Mouse (Mus musculus) heart, adult 2 months (tissue): ENCODE measurements around the gene Psmd5.
"Not testable (repeated sequence)": the region's sequence is repeated elsewhere in the genome, so short reads cannot be mapped to it uniquely, and the experiment has no call there.

Source experiments
- CTCF ChIP-seq: fragments of 200-600 bp; IDR thresholded peaks from 2 replicates; pipeline ENCODE4 v1.8.1; 2022; ENCODE audit warnings: antibody characterized with exemption, mild to moderate bottlenecking, moderate library complexity
- EP300 ChIP-seq: fragments of 200-500 bp; IDR thresholded peaks from 2 replicates; pipeline ENCODE4 v1.6.1; 2011; ENCODE audit warnings: low read depth, low read length, control low read depth; ENCODE audit not compliant: insufficient read depth
- POLR2A ChIP-seq: fragments of 200-500 bp; IDR thresholded peaks from 2 replicates; pipeline ENCODE4 v1.6.1; 2011; ENCODE audit warnings: mild to moderate bottlenecking, low read depth, low read length, control low read depth; ENCODE audit not compliant: insufficient read depth

- TF ChIP-seq CTCF, POLR2A, EP300: not testable (repeated sequence)
Measured at GRCm38 (mm10) chr2:34832766-34833457, 41.9 kb downstream of the Psmd5 start, which contains the start of gene Gm34653.
